Mouse (Mus musculus) heart, adult 10 weeks (tissue): ENCODE measurements around the gene Fev. TPM values are rescaled to one million over a fixed set of nuclear protein-coding genes. Genes with fewer than 3 reads are reported as not detected.

Experiments
- polyA plus RNA-seq: library from polyadenylated mRNA; stranded (reverse); fragments of 350-450 nt; fragmentation: Illumina TruSeq; extraction: RNeasy Lipid Tissue Mini Kit (QIAGEN cat#74804); gene quantifications from one replicate; pipeline ENCODE4 v1.2.3, GENCODE M21; 2014; ENCODE audit warnings: low read depth, low replicate concordance

Fev gene
- polyA plus RNA-seq, result not detected

GRCm38 (mm10) chr1:74885369-74886042 lies at the start of gene Fev:
Gene Fev, minus strand, starts transcription at chr1:74885419.

GRCm38 (mm10) chr1:74893134-74893855 lies 8.1 kb upstream of the Fev start, which contains the start of gene Cryba2:
Gene Cryba2, minus strand, starts transcription at chr1:74893143.

GRCm38 (mm10) chr1:74854306-74855056 lies 30.7 kb downstream of the Fev start, which contains the start of gene Cdk5r2:
Gene Cdk5r2, plus strand, starts transcription at chr1:74854934.

Other genes starting within 250 kb of the Fev start
- gene Ttll4, start 223.7 kb downstream of the Fev start, polyA plus RNA-seq, result 9.1 TPM
- 29.9 TPM for gene Cyp27a1, start 171.8 kb downstream of the Fev start, polyA plus RNA-seq
- 3.5 TPM for gene Prkag3, start 136.2 kb downstream of the Fev start, polyA plus RNA-seq
- not detected for gene Wnt6, start 113.5 kb downstream of the Fev start, polyA plus RNA-seq
- gene Wnt10a, start 93.9 kb downstream of the Fev start, polyA plus RNA-seq, result not detected
- not detected for gene Cdk5r2, start 30.5 kb downstream of the Fev start, polyA plus RNA-seq
- not detected for gene Cryba2, start 7.7 kb upstream of the Fev start, polyA plus RNA-seq
- not detected for gene Cfap65, start 50.2 kb upstream of the Fev start, polyA plus RNA-seq
- not detected for gene Ihh, start 66.3 kb upstream of the Fev start, polyA plus RNA-seq
- gene Nhej1, start 239.8 kb upstream of the Fev start, polyA plus RNA-seq, result 6.0 TPM
- 0.92 TPM for gene Slc23a3, start 248.5 kb upstream of the Fev start, polyA plus RNA-seq